34 mouse cellular contexts compared by ENCODE assay signal in the genomic region with DNA sequence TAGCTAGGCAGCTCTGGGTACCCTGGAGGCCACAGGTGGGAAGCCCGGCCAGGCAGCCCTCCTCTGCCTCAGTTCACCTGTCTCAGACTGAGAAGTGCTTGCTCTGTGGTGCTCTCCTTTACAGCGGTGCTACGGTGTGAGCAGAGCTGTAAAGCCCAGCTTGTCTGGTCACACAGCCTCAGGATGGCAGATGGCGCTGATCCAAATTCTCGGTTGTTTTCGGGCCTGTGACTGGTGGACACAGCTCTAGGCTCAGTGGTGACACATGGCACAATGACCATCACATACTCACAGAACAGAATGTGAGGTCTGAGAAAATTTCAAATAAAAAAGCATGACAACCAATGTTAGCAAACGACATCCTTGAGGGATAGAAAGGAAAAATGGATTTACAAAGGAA. TPM values are rescaled to one million over a fixed set of nuclear protein-coding genes. Genes with fewer than 3 reads are reported as not detected.
"Had no signal": no experiment of that assay in that cellular context is flagged by ENCODE, and none has a peak within 500 bp of the region (broad histone marks: within the 10 kb centered on the region; RNA-seq: fewer than 3 reads in every experiment).

No protein-coding gene starts in this region.

- H3K4me3 ChIP-seq: heart, embryonic 12.5 days; heart, embryonic 13.5 days; heart, embryonic 15.5 days; hindbrain, embryonic 10.5 days; hindbrain, embryonic 12.5 days; hindbrain, embryonic 13.5 days; hindbrain, embryonic 15.5 days; intestine, embryonic 15.5 days; kidney, embryonic 15.5 days; layer of hippocampus, adult 2 months had no signal

- ATAC-seq: hindbrain, embryonic 16.5 days; hindbrain, postnatal 0 days; inflammation-experienced regulatory T-cells, adult 6 months; intestine, embryonic 15.5 days; intestine, embryonic 16.5 days; intestine, postnatal 0 days had no signal

- H3K27ac ChIP-seq: heart, embryonic 13.5 days; heart, embryonic 15.5 days; hindbrain, embryonic 10.5 days; hindbrain, embryonic 12.5 days; hindbrain, embryonic 13.5 days; hindbrain, embryonic 14.5 days; hindbrain, embryonic 15.5 days; hindbrain, postnatal 0 days; intestine, embryonic 15.5 days; kidney, embryonic 15.5 days; kidney, postnatal 0 days; layer of hippocampus, adult 2 months had no signal

- DNase-seq: heart, postnatal 10 days; heart, postnatal 14 days; heart, postnatal 36 days; heart, postnatal 4 days; kidney, adult 11 months; kidney, adult 18-20 months; kidney, adult 2 months; kidney, adult 8-10 months; kidney, adult 9 months; kidney, postnatal 10 days; kidney, postnatal 14 days; kidney, postnatal 25 days; kidney, postnatal 36 days; kidney, postnatal 4 days; layer of hippocampus, adult 9-11 months; layer of hippocampus, postnatal 36 days had no signal

RNA-seq across cellular contexts. Expression of a gene that starts 37.1 kb away (rescaled TPM):
- total RNA-seq: hematopoietic stem cell, adult 5-6 weeks had no signal
